Mouse (Mus musculus) liver, embryonic 11.5 days (tissue): ENCODE measurements around the gene Glud1. TPM values are rescaled to one million over a fixed set of nuclear protein-coding genes. Genes with fewer than 3 reads are reported as not detected.

Source experiments
- ATAC-seq: fragments of 200-750 bp; cut with Nextera tagmentation; replicated peaks from 2 replicates; pipeline ENCODE4 v1.8.0; 2017; ENCODE audit warnings: moderate number of reproducible peaks, mild to moderate bottlenecking, moderate TSS enrichment, moderate library complexity; ENCODE audit not compliant: low FRiP score
- DNase-seq: peaks from one replicate; pipeline ENCODE4 v3.0.0-alpha.2; 2017; ENCODE audit warnings: low spot score
- H3K27ac ChIP-seq: fragments of 300-500 bp; sonication (generic); 2 replicates; pipeline ENCODE4 v1.5.1; 2014; ENCODE audit warnings: mild to moderate bottlenecking, low read depth, low read length, control low read depth
- H3K27me3 ChIP-seq: fragments of 300-500 bp; sonication (generic); replicated peaks from 2 replicates; pipeline ENCODE4 v1.6.1; 2014; ENCODE audit warnings: low read length, mixed read lengths; ENCODE audit not compliant: control insufficient read depth, insufficient read depth
- H3K36me3 ChIP-seq: fragments of 300-500 bp; sonication (generic); 2 replicates; pipeline ENCODE4 v1.6.1; 2014; ENCODE audit warnings: mild to moderate bottlenecking, low read length, moderate library complexity, mixed read lengths; ENCODE audit not compliant: control insufficient read depth, insufficient read depth
- H3K4me1 ChIP-seq: fragments of 300-500 bp; sonication (generic); replicated peaks from 2 replicates; pipeline ENCODE4 v1.6.1; 2014; ENCODE audit warnings: low read length, mixed read lengths; ENCODE audit not compliant: control insufficient read depth, insufficient read depth
- H3K4me2 ChIP-seq: fragments of 300-500 bp; sonication (generic); 2 replicates; pipeline ENCODE4 v1.6.1; 2014; ENCODE audit warnings: mild to moderate bottlenecking, control low read depth, moderate library complexity
- H3K4me3 ChIP-seq: fragments of 300-500 bp; sonication (generic); 2 replicates; pipeline ENCODE4 v1.5.1; 2014; ENCODE audit warnings: low read depth, low read length, control low read depth
- H3K9ac ChIP-seq: fragments of 300-500 bp; sonication (generic); 2 replicates; pipeline ENCODE4 v1.6.1; 2014; ENCODE audit warnings: low read depth, low read length, control low read depth
- H3K9me3 ChIP-seq: fragments of 300-500 bp; sonication (generic); 2 replicates; pipeline ENCODE4 v1.6.1; 2016; ENCODE audit warnings: low read length, inconsistent platforms, mixed read lengths; ENCODE audit not compliant: control insufficient read depth
- WGBS: fragments of 180-500 bp; shearing (Covaris S2); extraction: QIAGEN DNeasy Blood & Tissue Kit; methylation state at CpG from one replicate; pipeline ENCODE4 v1.1.7; 2014; 5-methylcytosine and 5-hydroxymethylcytosine counted together
- polyA plus RNA-seq: library from polyadenylated mRNA; unstranded; fragments of >200 nt; fragmentation: Nextera tagmentation; extraction: Ambion mirVana; gene quantifications from 2 replicates; pipeline ENCODE4 v1.2.1, GENCODE M21; 2014

The Glud1 gene
- polyA plus RNA-seq, 1 experiment from 2014 or later: 192 TPM

GRCm38 (mm10) chr14:34351660-34352059 lies 41.1 kb downstream of the Glud1 start:
- Histone ChIP-seq H3K4me2 (no peak overlapping the region), H3K4me3 (no peak overlapping the region), H3K36me3 (no peaks in the 10 kb centered on the region), H3K4me1 (peaks cover 6% of the 10 kb centered on the region), H3K9me3 (no peaks in the 10 kb centered on the region), H3K9ac (no peak overlapping the region), H3K27me3 (no peaks in the 10 kb centered on the region), H3K27ac (no peak overlapping the region)
- WGBS: 76% methylated on average over 3 of the region's 3 CpGs
- ATAC-seq: no peak
- no peak for DNase-seq

GRCm38 (mm10) chr14:34352523-34352922 lies 42.0 kb downstream of the Glud1 start:
- ATAC-seq (no peak), DNase-seq (no peak)
- H3K27me3 ChIP-seq: no peaks in the 10 kb centered on the region
- WGBS: 59% methylated on average over 6 of the region's 6 CpGs
- H3K4me2 ChIP-seq: no peak overlapping the region
- H3K4me3 ChIP-seq: no peak overlapping the region
- H3K27ac ChIP-seq: no peak overlapping the region
- H3K4me1 ChIP-seq: peaks cover 6% of the 10 kb centered on the region
- no peaks in the 10 kb centered on the region for H3K36me3 ChIP-seq
- H3K9me3 ChIP-seq: no peaks in the 10 kb centered on the region
- H3K9ac ChIP-seq: no peak overlapping the region

- ATAC-seq: no peak
- H3K4me2 ChIP-seq: no peak overlapping the region
Measured at GRCm38 (mm10) chr14:34353326-34353725, 42.8 kb downstream of the Glud1 start.

GRCm38 (mm10) chr14:34354456-34354855 lies 43.9 kb downstream of the Glud1 start:
- Histone ChIP-seq H3K9me3 (no peaks in the 10 kb centered on the region), H3K4me3 (no peak overlapping the region), H3K4me2 (no peak overlapping the region), H3K36me3 (no peaks in the 10 kb centered on the region), H3K27me3 (no peaks in the 10 kb centered on the region), H3K27ac (no peak overlapping the region), H3K9ac (no peak overlapping the region), H3K4me1 (peaks cover 6% of the 10 kb centered on the region)
- ATAC-seq (no peak), DNase-seq (no peak)
- 72% methylated on average over 4 of the region's 4 CpGs for WGBS

More at GRCm38 (mm10) chr14:34353326-34353725, 42.8 kb downstream of the Glud1 start:
- no peaks in the 10 kb centered on the region for H3K9me3 ChIP-seq
- no peaks in the 10 kb centered on the region for H3K27me3 ChIP-seq
- H3K9ac ChIP-seq: no peak overlapping the region
- H3K4me1 ChIP-seq: peaks cover 6% of the 10 kb centered on the region
- WGBS: 82% methylated on average over 3 of the region's 3 CpGs
- H3K27ac ChIP-seq: no peak overlapping the region
- H3K36me3 ChIP-seq: no peaks in the 10 kb centered on the region
- H3K4me3 ChIP-seq: no peak overlapping the region
- DNase-seq: no peak

GRCm38 (mm10) chr14:34355301-34355700 lies 44.8 kb downstream of the Glud1 start, which contains the start of gene Fam25c:
Gene Fam25c, minus strand, starts transcription at chr14:34355433.
- Histone ChIP-seq H3K9ac (no peak within 1 kb of the TSS), H3K27me3 (no peaks in the 10 kb centered on the region), H3K4me3 (no peak within 1 kb of the TSS), H3K4me1 (peaks cover 6% of the 10 kb centered on the region), H3K36me3 (no peaks in the 10 kb centered on the region), H3K9me3 (no peaks in the 10 kb centered on the region), H3K4me2 (no peak within 1 kb of the TSS), H3K27ac (no peak within 1 kb of the TSS)
- 56% methylated on average over 6 of the region's 6 CpGs for WGBS
- peak; percentile 16; the same call in 1 of the 2 replicates for ATAC-seq
- DNase-seq: no peak

- no peak overlapping the region for H3K4me3 ChIP-seq
- WGBS: 68% methylated on average over 7 of the region's 7 CpGs
- H3K4me2 ChIP-seq: no peak overlapping the region
- no peaks in the 10 kb centered on the region for H3K9me3 ChIP-seq
- H3K27ac ChIP-seq: no peak overlapping the region
- no peaks in the 10 kb centered on the region for H3K27me3 ChIP-seq
- DNase-seq (no peak), ATAC-seq (no peak)
- H3K4me1 ChIP-seq: peaks cover 9% of the 10 kb centered on the region
- H3K9ac ChIP-seq: no peak overlapping the region
- no peaks in the 10 kb centered on the region for H3K36me3 ChIP-seq
Measured at GRCm38 (mm10) chr14:34357671-34358455, 47.3 kb downstream of the Glud1 start.

DNA sequence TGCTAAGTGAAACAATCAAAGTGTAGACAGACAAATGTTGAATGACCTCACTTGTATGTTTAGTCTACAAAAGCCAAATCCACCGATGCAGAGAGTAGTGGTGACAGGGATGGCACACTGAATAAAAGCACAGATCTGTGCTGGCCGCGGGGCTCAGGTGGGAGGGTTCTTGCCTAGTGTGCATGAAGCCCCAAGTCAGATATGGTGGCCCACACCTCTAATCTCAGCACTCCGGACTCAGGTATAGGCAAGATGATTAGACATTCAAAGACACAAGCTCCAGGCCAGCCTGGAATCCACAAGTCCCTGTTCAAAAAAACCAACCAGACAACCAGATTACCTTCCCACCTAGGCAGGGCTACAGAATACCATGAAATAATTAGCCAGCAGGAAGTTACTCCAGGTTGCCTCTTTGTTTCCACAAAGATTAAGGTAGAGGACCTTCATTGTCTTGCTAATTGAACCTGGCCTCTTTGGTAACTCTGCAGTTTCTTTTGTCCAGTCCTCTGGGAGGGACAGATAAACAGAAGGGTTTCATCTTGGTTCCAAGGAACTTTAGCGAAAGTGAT lies 49.2 kb downstream of the Glud1 start:
- Histone ChIP-seq H3K27ac (no peak overlapping the region), H3K4me3 (no peak overlapping the region), H3K27me3 (0 out of 2 replicates have a peak, but pooled peaks cover 2% of the 10 kb centered on the region), H3K36me3 (no peaks in the 10 kb centered on the region), H3K9ac (no peak overlapping the region), H3K4me1 (peaks cover 8% of the 10 kb centered on the region), H3K9me3 (no peaks in the 10 kb centered on the region), H3K4me2 (no peak overlapping the region)
- DNase-seq (no peak), ATAC-seq (no peak)
- 48% methylated on average over 5 of the region's 5 CpGs for WGBS

- H3K4me3 ChIP-seq: no peak overlapping the region
- no peaks in the 10 kb centered on the region for H3K9me3 ChIP-seq
- H3K9ac ChIP-seq: no peak overlapping the region
- no peak for DNase-seq
- peaks cover 3% of the 10 kb centered on the region for H3K4me1 ChIP-seq
- H3K4me2 ChIP-seq: no peak overlapping the region
- 0 out of 2 replicates have a peak, but pooled peaks cover 2% of the 10 kb centered on the region for H3K27me3 ChIP-seq
- ATAC-seq: no peak
- H3K27ac ChIP-seq: no peak overlapping the region
- H3K36me3 ChIP-seq: no peaks in the 10 kb centered on the region
- WGBS: 54% methylated on average over 6 of the region's 6 CpGs
Measured at GRCm38 (mm10) chr14:34360251-34360650, 49.7 kb downstream of the Glud1 start.
